Mouse (Mus musculus) ES-E14 (cell line): ENCODE results near the gene Clasp1.

Experiments used
- CHD2 ChIP-seq: IDR thresholded peaks from 2 replicates; pipeline ENCODE4 v1.6.1; 2014; ENCODE audit warnings: mild to moderate bottlenecking, low read depth, low read length, inconsistent platforms
- ZC3H11A ChIP-seq: IDR thresholded peaks from 2 replicates; pipeline ENCODE4 v1.6.1; 2012; ENCODE audit warnings: low read depth, mild to moderate bottlenecking, inconsistent platforms, low read length, borderline replicate concordance
- ZNF384 ChIP-seq: IDR thresholded peaks from 2 replicates; pipeline ENCODE4 v1.6.1; 2012; ENCODE audit warnings: low read depth, low read length, inconsistent platforms

DNA sequence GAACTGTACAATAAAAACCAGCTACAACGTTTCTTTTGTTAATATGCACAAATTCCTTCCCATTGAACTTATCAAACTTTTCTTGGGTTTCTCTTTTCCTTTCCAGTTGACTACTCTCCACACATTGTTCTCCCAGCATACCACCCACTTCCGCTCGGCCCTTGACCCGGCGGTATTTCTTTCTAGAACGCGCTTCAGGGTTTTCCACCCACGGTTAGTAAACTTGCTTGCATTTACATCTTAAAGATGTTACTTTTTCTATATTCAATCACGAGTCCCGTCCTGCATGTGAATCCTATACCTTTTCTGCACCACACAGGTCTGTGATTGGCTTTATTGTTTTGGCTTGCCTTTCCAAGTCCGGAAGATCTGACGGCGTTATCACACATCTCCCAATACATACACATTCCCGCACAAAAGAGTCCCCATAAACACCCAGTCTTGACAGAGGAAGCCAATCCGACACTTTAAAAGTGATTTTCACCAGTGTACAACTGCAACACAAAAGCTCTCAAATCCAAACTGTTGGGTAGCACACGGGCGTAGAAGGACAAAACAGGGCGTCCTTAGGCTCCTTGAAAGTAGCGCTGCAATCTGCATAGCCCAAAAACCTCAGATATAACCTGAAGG lies 616 bp upstream of the Clasp1 start:
- TF ChIP-seq ZNF384 (no peak), CHD2 (no peak), ZC3H11A (no peak)
